Mouse (Mus musculus) midbrain, embryonic 11.5 days (tissue): ENCODE results near the gene Bean1. TPM values are rescaled to one million over a fixed set of nuclear protein-coding genes. Genes with fewer than 3 reads are reported as not detected.

Experiments
- ATAC-seq: fragments of 200-750 bp; cut with Nextera tagmentation; 2 replicates; pipeline ENCODE4 v1.8.0; 2017; ENCODE audit warnings: moderate TSS enrichment, moderate library complexity; ENCODE audit not compliant: low FRiP score
- DNase-seq: peaks from one replicate; pipeline ENCODE4 v3.0.0; 2015; ENCODE audit warnings: low spot score; ENCODE audit errors: missing footprints
- H3K27ac ChIP-seq: fragments of 300-500 bp; sonication (generic); 2 replicates; pipeline ENCODE4 v1.5.1; 2014; ENCODE audit warnings: low read depth, low read length
- H3K27me3 ChIP-seq: fragments of 300-500 bp; sonication (generic); 2 replicates; pipeline ENCODE4 v1.6.1; 2014; ENCODE audit warnings: mild to moderate bottlenecking, low read length, moderate library complexity, mixed read lengths; ENCODE audit not compliant: control insufficient read depth, insufficient read depth
- H3K36me3 ChIP-seq: fragments of 300-500 bp; sonication (generic); 2 replicates; pipeline ENCODE4 v1.6.1; 2014; ENCODE audit warnings: mild to moderate bottlenecking, low read length, moderate library complexity, mixed read lengths; ENCODE audit not compliant: control insufficient read depth, insufficient read depth
- H3K4me1 ChIP-seq: fragments of 300-500 bp; sonication (generic); 2 replicates; pipeline ENCODE4 v1.6.1; 2014; ENCODE audit warnings: low read length; ENCODE audit not compliant: control insufficient read depth, insufficient read depth
- H3K4me2 ChIP-seq: fragments of 300-500 bp; sonication (generic); 2 replicates; pipeline ENCODE4 v1.6.1; 2014; ENCODE audit warnings: mild to moderate bottlenecking, moderate library complexity
- H3K4me3 ChIP-seq: fragments of 300-500 bp; sonication (generic); 2 replicates; pipeline ENCODE4 v1.5.1; 2014; ENCODE audit warnings: low read depth, low read length
- H3K9ac ChIP-seq: fragments of 300-500 bp; sonication (generic); 2 replicates; pipeline ENCODE4 v1.6.1; 2014; ENCODE audit warnings: low read length
- H3K9me3 ChIP-seq: fragments of 300-500 bp; sonication (generic); 2 replicates; pipeline ENCODE4 v1.6.1; 2016; ENCODE audit warnings: low read length; ENCODE audit not compliant: control insufficient read depth
- WGBS: fragments of 180-500 bp; shearing (Covaris S2); extraction: QIAGEN DNeasy Blood & Tissue Kit; methylation state at CpG from one replicate; pipeline ENCODE4 v1.1.7; 2014; 5-methylcytosine and 5-hydroxymethylcytosine counted together
- polyA plus RNA-seq: library from polyadenylated mRNA; unstranded; fragments of >200 nt; fragmentation: Nextera tagmentation; extraction: Ambion mirVana; gene quantifications from 2 replicates; pipeline ENCODE4 v1.2.1, GENCODE M21; 2014

Gene Bean1
- polyA plus RNA-seq, 1 experiment from 2014 or later = 0.66 TPM

- Histone ChIP-seq H3K27ac (no peak overlapping the region), H3K4me2 (no peak overlapping the region), H3K9me3 (no peaks in the 10 kb centered on the region), H3K27me3 (no peaks in the 10 kb centered on the region), H3K4me1 (peaks cover 5% of the 10 kb centered on the region; the same call in 1 of the 2 replicates), H3K4me3 (no peak overlapping the region), H3K36me3 (no peaks in the 10 kb centered on the region), H3K9ac (no peak overlapping the region)
- ATAC-seq (no peak), DNase-seq (no peak)
- 90% methylated on average over 6 of the region's 6 CpGs for WGBS
Measured at GRCm38 (mm10) chr8:104187622-104188021, 17.4 kb downstream of the Bean1 start.

DNA sequence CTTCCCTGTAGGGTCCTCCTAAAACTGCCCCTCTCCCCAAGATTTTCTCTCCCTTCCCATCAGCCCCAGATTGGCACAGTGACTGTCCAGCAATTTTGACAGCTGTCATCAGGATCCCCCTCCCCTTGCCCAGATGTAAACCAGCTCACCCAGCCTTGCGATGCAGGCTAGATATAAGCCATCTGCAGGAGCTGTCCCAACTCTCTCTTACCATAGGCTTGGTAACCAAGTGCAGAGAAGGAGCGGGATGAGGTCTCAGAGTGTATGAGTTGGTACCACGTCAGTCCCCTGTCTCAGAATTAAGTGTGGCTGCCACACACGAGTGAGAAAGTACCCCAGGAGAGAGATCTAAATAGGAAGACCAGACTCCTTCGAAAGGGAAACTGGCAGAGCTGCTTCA is 18.2 kb downstream of the Bean1 start:
- WGBS = 75% methylated on average over 5 of the region's 5 CpGs

DNA sequence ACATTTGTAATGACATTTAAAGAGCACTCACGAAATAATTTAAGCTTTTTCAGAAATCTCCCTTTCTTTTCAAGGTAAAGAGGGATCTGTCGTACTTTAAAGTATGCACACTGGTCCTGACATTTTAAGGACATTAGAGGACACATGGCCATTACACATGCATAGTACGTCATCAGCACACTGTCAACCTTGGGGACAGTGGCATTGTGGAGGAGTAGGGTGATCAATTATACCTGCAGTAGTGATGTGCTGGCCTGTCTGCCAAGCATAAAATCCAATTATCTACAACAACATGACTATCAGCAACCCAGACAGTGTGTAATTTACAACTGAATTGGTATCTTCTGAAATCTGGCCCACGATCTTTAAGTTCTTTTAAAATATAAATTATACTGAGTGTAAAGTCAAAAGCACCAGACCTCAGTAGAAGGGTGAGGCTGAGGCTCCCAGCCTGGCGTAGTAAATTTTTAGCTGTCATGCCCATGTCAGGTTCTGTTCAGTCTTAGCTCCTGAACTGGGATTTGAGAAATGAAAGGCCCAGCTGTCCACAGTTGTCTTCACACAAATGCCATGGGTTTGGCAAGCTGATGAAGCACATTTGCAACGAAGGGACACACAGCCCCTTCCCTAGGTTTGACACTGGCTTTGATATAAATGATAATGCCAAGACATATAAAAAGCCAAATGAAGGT is 20.7 kb downstream of the Bean1 start:
- Histone ChIP-seq H3K4me3 (no peak overlapping the region), H3K4me1 (peaks cover 5% of the 10 kb centered on the region; the same call in 1 of the 2 replicates), H3K9ac (no peak overlapping the region), H3K36me3 (no peaks in the 10 kb centered on the region), H3K9me3 (no peaks in the 10 kb centered on the region), H3K27ac (no peak overlapping the region), H3K27me3 (no peaks in the 10 kb centered on the region), H3K4me2 (no peak overlapping the region)
- WGBS = 71% methylated on average over 6 of the region's 6 CpGs
- no peak for DNase-seq
- no peak for ATAC-seq

More for the DNA sequence above, 18.2 kb downstream of the Bean1 start:
- Histone ChIP-seq H3K36me3 (no peaks in the 10 kb centered on the region), H3K4me2 (no peak overlapping the region), H3K4me1 (peaks cover 5% of the 10 kb centered on the region; the same call in 1 of the 2 replicates), H3K9ac (no peak overlapping the region), H3K27me3 (no peaks in the 10 kb centered on the region), H3K9me3 (no peaks in the 10 kb centered on the region), H3K4me3 (no peak overlapping the region), H3K27ac (no peak overlapping the region)
- no peak for DNase-seq
- ATAC-seq = no peak

DNA sequence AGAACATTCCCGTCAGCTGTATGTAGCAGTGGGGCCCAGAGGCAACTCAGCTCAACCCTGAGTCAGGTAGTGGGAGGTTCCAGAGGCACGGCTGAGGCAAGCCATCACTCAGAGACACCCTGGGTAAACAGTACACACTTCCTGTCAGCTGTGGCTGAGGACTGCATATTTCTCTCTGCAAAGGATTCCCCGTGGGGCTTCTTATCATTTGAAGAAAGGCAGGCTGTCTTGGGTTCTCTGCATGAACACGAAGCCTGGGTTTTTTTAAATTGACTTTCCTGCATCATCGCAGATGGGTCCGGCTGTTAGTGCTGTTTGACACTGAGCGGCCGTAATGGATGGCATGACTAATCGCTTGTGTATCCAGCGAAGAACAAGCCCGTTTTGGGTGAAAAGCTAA is 21.3 kb downstream of the Bean1 start:
- Histone ChIP-seq H3K27me3 (no peaks in the 10 kb centered on the region), H3K36me3 (no peaks in the 10 kb centered on the region), H3K4me1 (peaks cover 5% of the 10 kb centered on the region; the same call in 1 of the 2 replicates), H3K9ac (0 out of 2 replicates have a peak overlapping the region, but pooled peaks have one; percentile 5), H3K4me2 (no peak overlapping the region), H3K9me3 (no peaks in the 10 kb centered on the region), H3K4me3 (no peak overlapping the region), H3K27ac (no peak overlapping the region)
- WGBS = 45% methylated on average over 11 of the region's 11 CpGs
- DNase-seq (peak; percentile 83), ATAC-seq (peak; percentile 62)

DNA sequence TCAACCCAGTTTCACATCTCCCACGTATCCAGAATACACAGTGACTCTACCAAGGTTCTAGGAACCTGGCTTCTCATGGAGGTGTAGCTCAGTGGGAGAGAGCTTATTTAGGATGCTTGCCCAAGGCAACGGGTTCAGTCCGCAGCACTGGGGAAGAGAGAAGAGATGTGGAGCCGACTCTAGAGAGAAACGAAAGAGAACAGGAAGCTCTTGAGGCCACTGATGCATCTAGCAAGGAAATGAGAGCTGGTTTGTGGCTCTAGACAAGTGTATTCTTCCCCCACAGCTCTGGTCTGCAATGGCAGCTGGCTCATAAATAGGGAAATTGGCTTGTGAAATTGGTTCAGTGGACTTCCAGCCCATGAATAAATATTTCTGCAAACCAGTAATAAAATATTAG is 29.6 kb downstream of the Bean1 start:
- Histone ChIP-seq H3K36me3 (no peaks in the 10 kb centered on the region), H3K4me3 (no peak overlapping the region), H3K27ac (no peak overlapping the region), H3K9me3 (no peaks in the 10 kb centered on the region), H3K4me1 (no peaks in the 10 kb centered on the region), H3K27me3 (no peaks in the 10 kb centered on the region), H3K9ac (no peak overlapping the region), H3K4me2 (no peak overlapping the region)
- DNase-seq = no peak
- 82% methylated on average over 5 of the region's 5 CpGs for WGBS
- ATAC-seq = no peak

GRCm38 (mm10) chr8:104201622-104202021 is 31.4 kb downstream of the Bean1 start:
- 94% methylated on average over 3 of the region's 3 CpGs for WGBS
- Histone ChIP-seq H3K9ac (no peak overlapping the region), H3K4me1 (no peaks in the 10 kb centered on the region), H3K27me3 (no peaks in the 10 kb centered on the region), H3K4me2 (no peak overlapping the region), H3K36me3 (no peaks in the 10 kb centered on the region), H3K27ac (no peak overlapping the region), H3K9me3 (no peaks in the 10 kb centered on the region), H3K4me3 (no peak overlapping the region)
- DNase-seq (no peak), ATAC-seq (no peak)

GRCm38 (mm10) chr8:104202320-104202719 is 32.1 kb downstream of the Bean1 start:
- H3K4me1 ChIP-seq = no peaks in the 10 kb centered on the region
- H3K27me3 ChIP-seq = no peaks in the 10 kb centered on the region
- no peak overlapping the region for H3K27ac ChIP-seq
- H3K4me3 ChIP-seq = no peak overlapping the region
- ATAC-seq = no peak
- H3K9me3 ChIP-seq = no peaks in the 10 kb centered on the region
- no peak for DNase-seq
- H3K4me2 ChIP-seq = no peak overlapping the region
- H3K9ac ChIP-seq = no peak overlapping the region
- 89% methylated on average over 4 of the region's 4 CpGs for WGBS
- no peaks in the 10 kb centered on the region for H3K36me3 ChIP-seq

DNA sequence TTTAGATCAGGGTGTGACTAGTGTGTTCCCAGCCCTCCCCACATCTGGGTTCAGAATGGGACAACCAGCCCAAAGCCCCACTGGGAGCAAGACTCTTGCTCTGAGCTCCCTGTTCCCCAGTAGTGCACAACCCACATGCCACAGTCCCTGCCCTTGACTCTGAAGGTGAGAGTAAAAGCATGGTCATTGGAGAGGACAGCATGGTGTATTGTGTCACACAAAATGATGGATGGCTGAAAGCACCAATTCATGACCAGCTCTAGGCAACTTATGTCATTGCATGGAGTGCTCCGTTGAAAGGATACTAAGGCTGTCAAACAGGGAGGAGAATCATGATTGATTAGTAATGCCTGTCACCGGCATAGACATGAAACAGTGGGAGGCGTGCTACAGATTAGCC is 35.0 kb downstream of the Bean1 start:
- no peak overlapping the region for H3K9ac ChIP-seq
- no peak overlapping the region for H3K27ac ChIP-seq
- H3K36me3 ChIP-seq = no peaks in the 10 kb centered on the region
- H3K4me2 ChIP-seq = no peak overlapping the region
- no peaks in the 10 kb centered on the region for H3K27me3 ChIP-seq
- 62% methylated on average over 3 of the region's 3 CpGs for WGBS
- ATAC-seq (0 out of 2 replicates have a peak, but pooled peaks have one; percentile 27), DNase-seq (no peak)
- H3K4me1 ChIP-seq = no peaks in the 10 kb centered on the region
- H3K9me3 ChIP-seq = no peaks in the 10 kb centered on the region
- H3K4me3 ChIP-seq = no peak overlapping the region

GRCm38 (mm10) chr8:104217601-104218000 is 47.4 kb downstream of the Bean1 start:
- H3K9me3 ChIP-seq = no peaks in the 10 kb centered on the region
- WGBS = 89% methylated on average over 5 of the region's 5 CpGs
- H3K36me3 ChIP-seq = no peaks in the 10 kb centered on the region
- no peak overlapping the region for H3K9ac ChIP-seq
- DNase-seq (no peak), ATAC-seq (no peak)
- no peaks in the 10 kb centered on the region for H3K27me3 ChIP-seq
- H3K27ac ChIP-seq = no peak overlapping the region
- no peak overlapping the region for H3K4me2 ChIP-seq
- H3K4me1 ChIP-seq = peaks cover 6% of the 10 kb centered on the region; the same call in 1 of the 2 replicates
- no peak overlapping the region for H3K4me3 ChIP-seq
